Mouse (Mus musculus) spleen, postnatal 36 days (tissue): ENCODE results near the gene Ube3b.

Experiments used
- DNase-seq, 2 experiments: peaks; one replicate each; pipeline ENCODE4 v3.0.0; 2022; ENCODE audit warnings: low spot score in 2 of 2, mixed read lengths in 1 of 2

Gene Ube3b

DNA sequence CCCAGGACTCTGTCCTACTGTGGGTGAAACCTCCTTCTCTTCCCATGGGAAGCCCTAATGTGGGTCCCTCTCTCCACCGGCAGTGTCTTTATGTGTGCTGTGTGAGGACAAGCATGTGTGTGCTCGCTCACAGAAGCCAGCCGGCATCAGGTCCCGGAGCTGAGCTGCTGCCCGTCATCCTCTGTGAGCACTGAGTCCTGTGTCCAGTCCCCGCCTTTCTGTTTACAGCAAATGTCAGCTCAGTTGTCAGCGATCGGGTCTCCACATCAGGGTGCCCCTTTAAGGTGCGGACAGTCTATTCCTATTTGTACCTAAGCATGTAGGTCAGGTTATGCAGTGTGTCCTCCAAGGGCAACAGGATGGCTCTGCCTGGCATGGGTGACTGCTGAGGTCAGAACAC, 6.8 kb upstream of the Ube3b start:
- no peak for DNase-seq

DNA sequence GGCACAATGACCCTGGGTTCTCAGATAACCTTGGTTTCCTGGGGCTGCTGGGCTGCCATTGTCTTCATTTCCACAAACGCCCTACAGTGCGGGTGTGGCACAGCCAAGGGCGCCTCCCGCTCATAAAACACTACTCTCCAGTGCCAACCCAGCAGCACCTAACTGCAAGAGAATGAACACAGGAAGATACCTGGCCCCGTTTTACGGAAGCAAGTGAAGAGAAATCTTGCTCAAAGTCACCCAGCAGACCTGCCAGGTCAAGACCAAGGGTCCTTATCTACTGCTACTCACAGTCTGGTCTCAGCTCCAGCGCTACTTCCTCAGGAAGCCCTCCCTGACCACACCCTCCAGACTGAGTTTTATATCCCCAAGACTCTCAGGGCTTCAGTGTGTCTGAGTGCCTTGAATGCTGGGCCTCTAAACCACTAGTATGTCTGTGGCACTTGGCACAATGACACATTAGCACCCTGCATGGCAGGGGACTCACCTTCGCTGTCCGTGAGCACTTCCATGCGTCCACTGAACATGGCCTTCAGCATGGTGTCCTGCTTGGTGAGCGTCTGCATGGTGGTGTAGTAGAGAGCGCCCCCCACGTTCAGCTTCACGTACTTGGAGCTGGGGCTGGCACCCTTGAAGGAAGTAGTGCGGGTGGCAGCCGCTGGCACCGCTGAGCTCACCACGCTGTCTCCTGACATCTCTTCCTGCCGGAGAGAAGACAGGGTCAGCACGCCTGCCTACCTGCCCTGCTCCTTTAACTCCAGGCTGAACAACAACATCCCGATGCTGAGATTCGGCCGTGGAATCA, 5.8 kb upstream of the Ube3b start:
- peak in 1 of 2 experiments; percentile 31 for DNase-seq

DNA sequence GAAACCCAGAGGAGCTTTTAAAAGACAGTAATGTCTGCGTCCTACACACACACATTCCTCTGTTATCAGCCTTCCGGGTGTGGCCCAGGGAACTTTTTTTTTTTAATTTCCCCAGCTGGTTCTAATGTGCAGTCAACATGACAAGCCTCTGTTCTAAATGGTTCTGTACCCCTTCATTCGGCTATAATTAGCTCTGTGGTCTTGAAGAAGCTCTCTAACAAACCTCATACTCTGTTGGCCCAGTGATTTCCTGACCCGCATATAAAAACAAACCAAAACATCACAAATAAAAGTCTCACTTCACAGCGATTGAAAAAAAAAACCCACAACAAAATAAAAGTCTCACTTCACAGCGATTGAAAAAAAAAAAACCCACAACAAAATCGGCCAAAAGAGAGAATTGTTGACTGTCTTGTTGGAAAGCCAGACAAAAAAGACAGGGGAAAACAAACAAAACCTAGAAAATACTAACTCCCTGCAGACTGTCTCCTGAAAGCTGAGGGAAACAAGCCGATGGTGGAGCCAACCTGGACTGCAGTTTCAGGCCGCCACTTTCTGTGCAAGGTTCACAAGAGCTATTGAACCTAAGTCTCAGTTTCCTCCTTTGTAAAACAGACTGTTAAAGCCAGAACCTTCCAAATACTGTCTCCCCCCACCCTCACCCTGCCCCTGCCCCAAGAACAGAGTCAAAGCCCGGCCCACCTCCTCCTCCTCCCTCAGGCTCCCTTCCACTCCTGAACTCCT, 2.1 kb upstream of the Ube3b start:
- DNase-seq = peak; percentile 38 to 54

DNA sequence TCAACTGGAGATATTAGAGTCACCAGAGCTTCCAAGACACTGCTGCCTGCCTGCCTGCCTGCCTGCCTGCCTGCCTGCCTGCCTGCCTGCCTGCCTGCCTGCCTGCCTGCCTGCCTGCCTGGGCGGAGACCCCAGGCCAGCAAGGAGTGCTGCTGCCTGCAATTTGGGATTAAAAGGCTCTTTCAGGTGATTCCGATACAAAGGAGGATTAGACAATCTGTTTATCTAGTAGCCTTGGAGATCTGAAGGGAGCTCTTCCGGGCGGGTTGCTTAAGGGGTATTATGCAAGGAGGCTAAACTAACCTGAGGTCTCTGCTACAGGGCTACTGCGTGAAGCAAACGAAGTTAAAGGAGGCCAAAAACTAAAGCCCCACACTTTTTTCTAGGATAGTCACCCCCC, 1.5 kb upstream of the Ube3b start:
- DNase-seq = no peak

DNA sequence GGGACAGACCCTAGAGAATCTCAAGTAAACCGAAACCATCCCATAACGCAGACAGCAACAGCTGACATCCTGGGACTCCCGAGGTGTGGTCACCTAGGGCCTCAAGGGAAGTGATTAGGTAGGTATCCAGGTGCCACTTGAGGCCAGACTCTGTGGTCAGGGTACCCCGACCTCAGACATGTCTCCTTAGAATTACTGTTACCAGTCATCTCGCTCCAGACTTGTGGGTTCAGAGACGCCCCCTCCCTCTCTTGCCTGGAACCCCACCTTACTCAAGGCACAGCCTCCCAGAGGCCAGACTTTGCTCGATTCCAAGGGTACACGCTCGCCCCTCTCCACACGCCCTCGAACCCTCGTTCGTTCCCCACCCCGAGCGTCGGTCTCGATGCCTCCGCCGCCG, 644 bp upstream of the Ube3b start:
- DNase-seq = no peak

DNA sequence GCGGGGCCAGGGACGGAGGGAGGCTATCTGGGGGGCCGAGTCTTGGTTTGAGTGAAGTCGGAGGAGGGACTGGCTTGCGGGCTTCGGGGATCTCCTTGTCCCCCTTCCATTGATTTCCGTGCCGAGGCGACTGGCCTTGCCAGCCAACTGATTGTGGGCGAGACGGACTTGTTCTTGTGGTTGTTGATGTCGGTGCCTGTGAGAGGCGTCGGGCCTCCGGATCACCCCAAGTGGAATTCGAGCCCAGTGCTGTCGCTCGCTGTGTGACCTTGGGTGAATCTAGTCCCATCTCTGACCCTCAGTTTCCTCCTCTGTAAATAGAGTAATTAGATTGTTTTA, 575 bp downstream of the Ube3b start:
- DNase-seq = no peak

DNA sequence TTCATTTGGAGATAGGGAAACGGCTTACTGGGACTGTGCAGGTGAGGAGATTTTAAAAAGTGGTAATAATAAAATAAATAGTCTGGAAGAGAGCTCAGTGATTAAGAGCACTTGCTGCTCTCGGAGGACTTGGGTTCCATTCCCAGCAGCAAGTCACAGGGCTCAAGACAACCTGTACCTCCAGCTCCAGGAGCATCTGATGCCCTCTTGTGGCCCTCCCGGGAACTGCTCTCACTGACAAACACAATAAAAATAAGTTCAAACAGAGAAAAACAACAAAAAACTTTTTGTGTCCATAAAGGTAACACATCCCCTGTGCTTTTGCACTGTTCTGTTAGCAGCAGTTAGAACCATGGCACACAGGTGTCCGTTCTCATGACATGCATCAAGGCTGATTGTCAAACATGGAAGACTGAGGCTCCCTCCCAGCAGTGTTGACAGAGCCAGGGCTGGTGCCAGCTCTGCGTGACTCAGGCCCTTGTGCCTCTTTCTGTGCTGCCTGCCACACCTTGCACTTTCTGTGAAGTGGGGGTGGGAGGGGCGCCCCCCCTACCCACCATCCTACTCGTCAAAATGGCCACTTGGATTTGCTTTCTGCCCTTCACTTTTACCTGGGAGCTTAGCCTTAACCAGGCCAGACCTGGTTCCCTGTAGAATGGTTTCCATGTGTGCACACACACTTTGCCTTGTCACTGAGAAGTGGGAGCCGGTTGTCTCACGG, 2.9 kb downstream of the Ube3b start:
- peak in 1 of 2 experiments; percentile 26 for DNase-seq

DNA sequence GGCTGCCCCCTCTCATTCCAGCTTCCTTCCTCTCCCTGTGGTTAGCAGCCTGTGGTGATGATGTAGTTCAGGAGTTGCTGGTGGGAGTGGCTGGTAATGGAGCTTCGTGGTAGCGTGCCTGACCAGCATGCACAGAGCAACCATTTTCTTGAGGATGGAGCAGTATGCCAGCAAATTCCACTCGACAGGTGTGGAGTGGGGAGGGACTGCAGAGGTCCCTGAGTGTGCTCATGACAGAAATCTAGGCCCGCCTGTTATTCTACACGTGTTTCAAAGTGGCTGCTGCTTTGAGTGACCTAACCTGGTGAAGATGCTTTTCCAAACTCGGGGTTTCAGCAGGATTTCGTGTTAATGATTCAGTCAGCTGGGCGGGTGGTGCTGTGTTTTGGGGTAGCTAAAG, 4.0 kb downstream of the Ube3b start:
- DNase-seq = no peak

DNA sequence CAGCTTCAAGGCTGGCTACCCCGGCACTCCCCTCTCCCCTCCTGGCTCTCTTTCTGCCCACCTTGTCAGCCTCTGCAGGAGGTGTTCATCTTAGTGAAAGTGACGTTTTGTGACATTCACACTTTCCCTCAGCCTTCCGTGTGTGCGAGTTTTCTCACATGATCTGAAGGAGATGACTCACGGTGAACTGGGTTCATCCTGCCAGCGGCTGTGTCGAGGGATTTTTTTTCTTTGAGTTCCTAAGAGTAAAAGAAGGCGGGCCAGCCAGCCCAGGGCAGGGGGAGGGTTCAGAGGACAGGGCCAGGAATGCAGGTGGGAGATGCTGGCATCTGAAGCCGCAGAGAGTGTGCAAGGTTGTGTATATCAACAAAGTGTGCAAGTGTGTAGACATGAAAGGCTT, 12.8 kb downstream of the Ube3b start:
- no peak for DNase-seq

DNA sequence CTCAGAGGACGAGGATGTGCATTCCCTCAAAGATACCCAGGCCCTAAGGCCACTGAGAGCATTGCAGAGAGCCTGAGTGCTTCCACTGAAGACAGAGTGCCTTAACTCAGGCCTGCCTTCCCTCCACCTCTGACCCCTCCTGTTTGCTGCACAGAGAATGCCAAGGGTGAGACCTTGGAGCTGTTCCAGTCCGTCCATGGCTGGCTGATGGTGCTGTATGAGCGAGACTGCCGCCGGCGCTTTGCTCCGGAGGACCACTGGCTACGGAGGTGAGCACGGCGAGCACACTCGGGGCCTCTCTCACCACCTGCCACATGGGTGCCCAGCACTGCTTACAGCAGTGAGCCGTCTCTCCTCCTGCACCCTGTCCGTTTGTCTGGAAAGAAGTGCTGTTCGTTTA, 26.2 kb downstream of the Ube3b start:
- no peak for DNase-seq

DNA sequence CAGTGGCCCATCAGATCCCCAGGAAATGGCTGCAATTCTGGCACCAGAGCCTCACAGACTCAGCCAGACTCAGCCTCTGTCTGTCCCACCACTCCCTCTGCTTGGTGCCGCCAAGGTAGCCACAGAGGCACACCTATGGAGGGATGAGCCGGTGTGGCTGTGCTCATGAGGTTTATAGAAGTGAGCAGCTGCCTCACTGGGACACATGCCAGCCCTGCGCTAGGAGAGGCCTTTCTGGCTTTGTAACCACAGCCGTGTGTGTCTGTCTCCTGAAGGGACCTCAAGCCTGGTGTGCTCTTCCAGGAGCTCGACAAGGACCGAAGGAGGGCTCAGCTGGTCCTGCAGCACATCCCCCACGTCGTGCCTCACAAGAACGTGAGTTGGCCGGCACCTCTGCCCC, 26.9 kb downstream of the Ube3b start:
- DNase-seq = no peak

DNA sequence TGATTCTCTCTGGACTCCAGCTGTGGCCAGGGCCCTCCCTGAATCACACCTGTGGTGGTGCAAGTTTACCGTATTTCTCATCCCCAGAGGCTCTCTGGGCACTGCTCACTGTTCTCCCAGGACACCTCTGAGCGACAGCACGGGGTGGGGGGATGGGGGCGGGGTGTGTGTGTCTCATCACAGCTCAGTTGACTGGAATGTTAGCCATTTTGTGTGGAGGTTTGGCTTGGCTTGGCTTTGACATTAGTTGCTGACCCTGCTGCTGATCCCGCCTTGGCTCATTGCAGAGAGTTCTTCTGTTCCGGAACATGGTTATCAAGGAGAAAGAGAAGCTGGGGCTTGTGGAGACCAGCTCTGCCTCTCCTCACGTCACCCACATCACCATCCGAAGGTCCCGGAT, 27.4 kb downstream of the Ube3b start:
- DNase-seq = no peak

DNA sequence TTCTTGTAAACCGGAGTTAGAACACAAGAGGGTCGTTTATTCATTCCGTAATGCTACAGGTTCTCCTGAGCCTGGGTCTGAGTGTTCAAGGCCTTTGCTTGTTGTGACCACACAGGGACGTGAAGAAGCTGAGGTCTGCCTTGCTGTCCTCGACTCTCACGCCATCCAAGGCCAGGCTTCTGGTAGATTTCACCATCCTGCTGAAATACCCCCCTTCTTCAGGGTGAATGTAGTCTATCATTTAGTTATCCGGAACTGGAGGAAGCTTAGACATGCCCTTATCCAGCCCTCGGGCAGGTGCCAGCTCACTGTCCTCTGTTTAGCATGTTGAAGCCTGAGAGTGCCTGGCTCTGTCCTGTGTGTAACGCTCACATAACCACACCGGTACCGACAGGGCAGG, 28.4 kb downstream of the Ube3b start:
- DNase-seq = no peak

DNA sequence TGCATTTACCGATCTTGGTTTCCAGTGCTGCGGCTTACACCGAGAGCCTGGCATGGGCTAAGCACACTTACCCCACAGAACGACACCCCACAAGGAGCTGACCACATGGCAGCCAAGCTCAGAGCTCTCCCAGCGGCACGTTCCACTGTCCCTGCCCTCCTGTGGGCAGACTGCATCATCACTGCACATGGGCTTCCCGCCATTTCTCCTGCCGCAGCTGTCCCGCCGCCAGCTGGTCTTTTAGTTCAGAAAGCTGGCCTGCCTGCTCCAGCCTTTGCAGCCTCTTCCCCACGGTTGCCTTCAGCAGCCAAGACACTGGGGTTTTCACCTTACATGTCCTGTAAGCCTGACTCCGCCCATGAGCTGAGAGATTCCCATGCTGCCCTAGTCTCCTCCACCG, 30.0 kb downstream of the Ube3b start:
- no peak for DNase-seq

DNA sequence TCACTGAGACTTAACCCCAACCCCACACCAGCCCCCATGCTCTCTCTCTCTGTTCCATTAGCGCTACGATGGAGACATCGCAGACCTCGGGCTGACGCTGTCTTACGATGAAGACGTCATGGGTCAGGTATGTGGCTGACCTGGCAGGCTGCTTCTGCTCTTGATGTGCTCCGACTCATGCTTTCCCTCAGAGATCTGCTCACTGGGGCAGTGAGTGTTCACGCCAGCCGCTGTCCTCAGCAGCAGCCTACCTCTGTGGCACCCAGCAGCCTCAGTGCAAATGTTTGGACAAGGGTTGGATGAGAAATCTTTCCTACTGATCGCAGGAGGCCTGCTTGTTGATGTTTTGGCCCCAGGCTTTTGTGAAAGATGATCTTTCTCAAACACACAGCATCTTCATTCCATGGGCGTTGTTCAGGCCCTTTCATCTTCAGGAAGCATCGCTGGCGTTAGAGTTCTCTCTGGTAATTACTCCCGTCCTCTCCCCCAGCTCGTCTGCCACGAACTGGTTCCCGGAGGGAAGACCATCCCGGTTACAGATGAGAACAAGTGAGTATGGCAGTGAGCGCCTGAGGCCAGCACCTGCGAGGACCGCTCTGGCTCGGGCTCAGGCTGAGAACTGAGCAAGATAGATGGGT, 32.1 kb downstream of the Ube3b start:
- no peak for DNase-seq

DNA sequence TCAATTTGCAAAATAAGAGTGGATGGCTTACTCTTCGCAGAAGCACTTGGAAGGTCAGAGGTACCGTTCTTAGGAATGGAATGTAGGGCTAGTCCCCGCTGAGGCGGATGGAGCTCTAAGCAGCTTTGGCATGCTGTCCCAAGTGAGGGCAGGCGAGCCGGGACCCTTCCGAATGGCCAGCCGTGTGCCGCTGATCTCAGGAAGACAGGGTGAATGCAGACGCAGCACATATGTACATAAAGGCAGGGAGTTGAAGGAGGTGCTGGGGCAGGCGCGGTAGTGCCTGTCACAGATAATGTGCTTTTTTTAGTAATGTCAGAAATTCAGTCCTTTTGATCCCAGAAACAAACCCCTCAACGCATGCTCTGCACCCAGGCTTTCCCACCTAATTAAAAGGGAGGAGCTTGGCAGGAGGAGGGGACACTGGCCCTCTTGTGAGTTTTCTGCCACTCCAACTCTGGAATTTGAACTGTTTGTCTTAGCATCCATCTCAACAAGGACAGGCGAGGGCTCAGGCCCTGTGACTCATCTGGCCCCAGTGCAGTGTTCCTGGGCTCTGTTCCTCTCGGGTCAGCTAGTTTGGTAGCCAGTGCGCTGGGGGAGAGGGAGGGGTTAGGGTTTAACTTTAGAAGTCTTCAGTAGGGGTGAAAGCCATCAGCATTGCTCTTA, 32.8 kb downstream of the Ube3b start:
- no peak for DNase-seq

DNA sequence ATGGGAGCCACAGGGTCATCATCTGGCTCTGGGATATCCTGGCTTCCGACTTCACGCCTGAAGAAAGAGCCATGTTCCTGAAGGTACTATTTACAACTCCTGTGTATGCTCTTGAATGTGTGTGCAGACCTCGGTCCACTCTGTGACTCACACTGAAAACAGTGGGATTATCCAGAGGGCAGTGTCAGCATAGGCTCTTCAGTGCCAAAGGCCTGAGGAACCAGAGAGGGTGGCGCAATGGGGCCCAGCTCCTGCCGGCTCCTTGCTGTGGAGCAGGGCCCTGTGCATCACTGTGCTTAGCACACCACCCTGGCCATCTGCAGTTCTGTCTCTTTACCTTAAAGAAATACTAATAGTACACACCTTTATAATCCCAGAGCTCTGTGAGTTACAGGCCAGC, 35.2 kb downstream of the Ube3b start:
- DNase-seq = no peak

DNA sequence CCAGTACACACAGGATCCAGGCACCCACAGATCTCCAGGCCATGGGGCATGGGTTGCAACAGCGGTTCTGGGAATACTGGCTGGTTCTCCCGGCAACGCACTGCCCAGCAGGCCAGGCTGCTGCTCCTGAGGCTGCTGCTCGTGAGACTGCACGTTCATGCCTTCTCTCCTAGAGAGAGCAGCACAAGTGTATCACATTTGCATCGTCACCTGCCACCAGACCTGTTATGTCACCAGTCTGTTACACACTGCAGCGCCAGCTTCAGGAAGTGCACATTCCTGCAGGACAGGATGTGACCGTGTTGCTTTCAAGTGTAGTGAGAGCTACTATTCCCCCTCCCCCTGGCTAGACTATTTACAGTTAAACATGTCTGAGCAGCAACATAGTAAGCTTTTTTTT, 36.4 kb downstream of the Ube3b start:
- DNase-seq = no peak

DNA sequence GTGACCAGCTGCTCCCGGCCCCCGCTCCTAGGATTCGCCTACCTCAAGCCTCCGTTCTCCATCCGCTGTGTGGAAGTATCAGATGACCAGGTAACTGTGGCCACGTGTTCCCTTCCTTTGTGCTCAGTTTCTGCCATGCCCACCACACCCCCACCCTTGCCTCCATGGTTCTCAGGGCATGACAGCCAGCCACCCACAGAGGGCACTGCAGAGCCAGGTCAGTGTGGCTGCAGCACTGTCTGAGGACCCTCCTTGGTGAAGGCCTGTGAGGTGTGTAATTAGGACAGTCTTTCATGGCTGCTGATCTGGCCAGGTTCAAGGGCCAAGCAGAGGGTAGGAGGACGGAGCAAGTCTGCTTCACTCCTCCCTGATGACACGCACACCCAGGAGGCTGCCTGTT, 38.1 kb downstream of the Ube3b start:
- DNase-seq = no peak

DNA sequence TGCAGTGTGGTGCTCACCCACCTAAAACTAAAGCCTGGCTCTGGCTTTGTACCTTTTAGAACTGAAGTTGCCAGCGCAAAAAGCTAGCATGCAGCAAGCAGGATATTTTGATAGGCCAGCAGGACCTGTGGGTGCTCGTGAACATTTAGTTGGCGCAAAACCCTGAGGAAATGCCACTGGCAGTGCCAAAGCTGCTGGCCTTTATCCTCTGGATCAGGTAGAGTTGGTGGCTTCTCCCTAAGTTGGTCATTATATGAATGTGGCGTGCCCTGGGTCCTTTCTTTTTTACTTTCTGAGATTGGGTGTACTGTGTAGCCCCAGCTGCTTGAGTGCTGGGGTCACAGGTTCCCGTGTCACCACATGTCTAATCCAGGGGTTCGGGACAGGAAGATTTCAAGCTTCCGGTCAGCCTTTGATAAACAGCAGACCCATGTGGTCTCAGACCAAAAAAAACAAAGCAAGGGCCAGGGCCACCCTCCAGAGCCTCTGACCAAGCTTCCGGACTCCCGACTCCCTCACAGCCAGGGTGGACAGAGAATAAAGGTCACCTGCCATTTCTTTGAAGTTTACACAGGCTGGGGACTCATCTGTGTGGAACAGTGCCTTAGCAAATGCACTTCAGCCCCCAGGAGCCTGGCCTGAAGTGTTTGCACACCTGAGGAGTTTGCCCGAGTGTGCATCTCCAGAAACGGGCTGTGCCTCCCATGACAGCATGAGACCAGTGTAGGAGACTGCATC, 41.3 kb downstream of the Ube3b start:
- DNase-seq = no peak

DNA sequence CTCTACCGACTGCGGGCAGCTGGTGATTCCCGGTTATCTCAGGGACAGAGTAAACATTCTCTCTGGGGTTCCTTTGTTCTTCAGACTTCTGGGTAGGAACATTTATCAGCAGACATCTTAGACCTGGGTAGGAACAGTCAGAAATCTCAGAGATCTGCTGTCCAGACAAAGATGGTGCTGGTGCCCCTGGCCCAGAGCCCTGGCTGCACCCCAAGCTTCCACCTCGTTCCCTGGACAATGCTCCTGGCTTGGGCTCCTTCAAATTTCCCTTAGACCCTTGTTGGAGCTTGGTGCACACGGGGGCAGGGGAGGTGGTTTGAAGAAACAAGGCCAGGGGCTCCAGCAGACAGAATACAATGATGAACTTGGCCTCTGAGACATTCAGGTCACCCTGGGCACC, 42.2 kb downstream of the Ube3b start:
- no peak for DNase-seq
